Mouse (Mus musculus) embryonic facial prominence, embryonic 11.5 days (tissue): ENCODE results near the gene Zfp786. TPM values are rescaled to one million over a fixed set of nuclear protein-coding genes. Genes with fewer than 3 reads are reported as not detected.
"Not testable (repeated sequence)": the region's sequence is repeated elsewhere in the genome, so short reads cannot be mapped to it uniquely, and the experiment has no call there.

Experiments used
- ATAC-seq: fragments of 200-750 bp; cut with Nextera tagmentation; replicated peaks from 2 replicates; pipeline ENCODE4 v1.8.0; 2017; ENCODE audit warnings: low read depth; ENCODE audit not compliant: insufficient number of reproducible peaks, low FRiP score, low TSS enrichment
- DNase-seq: peaks from one replicate; pipeline ENCODE4 v3.0.0-alpha.2; 2015; ENCODE audit warnings: low spot score
- H3K27ac ChIP-seq: fragments of 300-500 bp; sonication (generic); replicated peaks from 2 replicates; pipeline ENCODE4 v1.5.1; 2014; ENCODE audit warnings: mild to moderate bottlenecking, low read depth, low read length, control low read depth
- H3K27me3 ChIP-seq: fragments of 300-500 bp; sonication (generic); 2 replicates; pipeline ENCODE4 v1.6.1; 2014; ENCODE audit warnings: mild to moderate bottlenecking, low read length, moderate library complexity, mixed read lengths; ENCODE audit not compliant: control insufficient read depth, insufficient read depth
- H3K36me3 ChIP-seq: fragments of 300-500 bp; sonication (generic); replicated peaks from 2 replicates; pipeline ENCODE4 v1.6.1; 2014; ENCODE audit warnings: low read depth, mild to moderate bottlenecking, low read length, moderate library complexity, mixed read lengths; ENCODE audit not compliant: control insufficient read depth, insufficient read depth
- H3K4me1 ChIP-seq: fragments of 300-500 bp; sonication (generic); 2 replicates; pipeline ENCODE4 v1.6.1; 2014; ENCODE audit warnings: low read length, mixed read lengths; ENCODE audit not compliant: control insufficient read depth, insufficient read depth
- H3K4me2 ChIP-seq: fragments of 300-500 bp; sonication (generic); 2 replicates; pipeline ENCODE4 v1.6.1; 2014; ENCODE audit warnings: low read depth, mild to moderate bottlenecking, control low read depth, low read length, moderate library complexity
- H3K4me3 ChIP-seq: fragments of 300-500 bp; sonication (generic); 2 replicates; pipeline ENCODE4 v1.5.1; 2014; ENCODE audit warnings: low read depth, low read length, control low read depth
- H3K9ac ChIP-seq: fragments of 300-500 bp; sonication (generic); replicated peaks from 2 replicates; pipeline ENCODE4 v1.6.1; 2014; ENCODE audit warnings: mild to moderate bottlenecking, control low read depth, low read length
- H3K9me3 ChIP-seq: fragments of 300-500 bp; sonication (generic); replicated peaks from 2 replicates; pipeline ENCODE4 v1.6.1; 2016; ENCODE audit warnings: mild to moderate bottlenecking, low read length, inconsistent platforms, mixed read lengths; ENCODE audit not compliant: control insufficient read depth
- WGBS: fragments of 180-500 bp; shearing (Covaris S2); extraction: QIAGEN DNeasy Blood & Tissue Kit; methylation state at CpG from one replicate; pipeline ENCODE4 v1.1.7; 2014; 5-methylcytosine and 5-hydroxymethylcytosine counted together
- polyA plus RNA-seq: library from polyadenylated mRNA; unstranded; fragments of >200 nt; fragmentation: Nextera tagmentation; extraction: Ambion mirVana; gene quantifications from 2 replicates; pipeline ENCODE4 v1.2.1, GENCODE M21; 2014

The Zfp786 gene
- polyA plus RNA-seq, 1 experiment from 2014 or later, result 5.9 TPM

GRCm38 (mm10) chr6:47872266-47872665, 41.6 kb upstream of the Zfp786 start:
- no peak overlapping the region for H3K4me3 ChIP-seq
- no peaks in the 10 kb centered on the region for H3K4me1 ChIP-seq
- 0 out of 2 replicates have a peak, but pooled peaks cover 3% of the 10 kb centered on the region for H3K36me3 ChIP-seq
- H3K9me3 ChIP-seq, result no peaks in the 10 kb centered on the region
- ATAC-seq, result no peak
- no peaks in the 10 kb centered on the region for H3K27me3 ChIP-seq
- 86% methylated on average over 5 of the region's 5 CpGs for WGBS
- no peak overlapping the region for H3K27ac ChIP-seq
- no peak for DNase-seq
- H3K4me2 ChIP-seq, result no peak overlapping the region
- no peak overlapping the region for H3K9ac ChIP-seq

DNA sequence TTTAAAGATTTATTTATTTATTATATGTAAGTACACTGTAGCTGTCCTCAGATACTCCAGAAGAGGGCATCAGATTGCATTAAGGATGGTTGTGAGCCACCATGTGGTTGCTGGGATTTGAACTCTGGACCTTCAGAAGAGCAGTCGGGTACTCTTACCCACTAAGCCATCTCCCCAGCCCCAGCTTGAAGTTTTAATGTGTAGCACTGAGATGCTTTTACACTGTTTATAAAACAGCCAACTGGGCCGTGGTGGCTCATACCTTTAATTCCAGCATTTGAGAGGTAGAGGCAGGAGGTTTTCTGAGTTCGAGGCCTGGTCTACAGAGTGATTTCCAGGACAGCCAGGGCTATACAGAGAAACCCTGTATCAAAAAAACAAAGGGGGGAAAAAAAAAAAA, 27.1 kb upstream of the Zfp786 start:
- not testable (repeated sequence) for H3K4me1 ChIP-seq, H3K36me3 ChIP-seq, H3K4me2 ChIP-seq, H3K27ac ChIP-seq, H3K4me3 ChIP-seq, DNase-seq, H3K9me3 ChIP-seq, H3K9ac ChIP-seq, ATAC-seq, H3K27me3 ChIP-seq
- 93% methylated on average over 3 of the region's 3 CpGs for WGBS

DNA sequence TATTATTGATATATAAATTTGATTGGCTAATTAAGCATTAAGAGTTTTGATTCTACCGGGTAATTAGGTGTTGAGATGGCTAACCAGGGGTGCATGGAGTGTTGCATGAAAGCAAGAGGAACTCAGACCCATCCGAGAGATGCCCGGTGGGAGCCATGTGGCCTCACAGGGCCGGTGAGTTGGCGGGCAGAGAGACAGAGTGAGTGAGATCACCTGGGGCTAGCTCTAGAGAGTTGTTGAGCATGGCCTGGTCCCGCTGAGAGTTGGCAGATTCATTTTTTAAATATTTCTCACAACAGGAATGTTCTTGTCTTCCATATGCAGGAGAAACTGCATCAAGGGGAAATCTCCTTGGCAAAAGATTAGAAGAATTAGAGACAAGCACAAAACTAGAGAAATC, 26.6 kb upstream of the Zfp786 start:
- 88% methylated on average over 6 of the region's 6 CpGs for WGBS
- no peak overlapping the region for H3K9ac ChIP-seq
- no peaks in the 10 kb centered on the region for H3K9me3 ChIP-seq
- no peak overlapping the region for H3K27ac ChIP-seq
- ATAC-seq (no peak), DNase-seq (no peak)
- H3K4me3 ChIP-seq, result no peak overlapping the region
- H3K27me3 ChIP-seq, result no peaks in the 10 kb centered on the region
- no peaks in the 10 kb centered on the region for H3K36me3 ChIP-seq
- no peaks in the 10 kb centered on the region for H3K4me1 ChIP-seq
- H3K4me2 ChIP-seq, result no peak overlapping the region

DNA sequence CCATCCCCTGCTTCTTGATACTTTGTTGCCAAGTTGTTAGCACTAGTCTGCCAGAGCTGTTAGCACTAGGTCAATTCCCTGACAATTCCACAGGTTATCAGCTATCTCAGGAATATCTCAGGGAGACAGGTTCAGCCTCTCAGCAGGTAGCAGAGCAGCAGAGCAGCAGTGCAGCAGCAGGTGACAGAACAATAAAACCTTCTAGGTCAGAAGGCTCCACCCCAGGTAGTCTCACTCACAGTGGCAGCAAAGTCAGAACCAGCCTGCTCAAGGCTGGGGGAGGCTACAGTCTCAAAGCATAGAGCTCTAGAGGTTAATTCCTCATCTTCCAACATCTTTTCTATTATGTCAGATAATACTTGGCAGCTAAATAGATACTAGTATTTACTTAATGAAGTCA, 15.1 kb upstream of the Zfp786 start:
- Histone ChIP-seq H3K27me3 (no peaks in the 10 kb centered on the region), H3K36me3 (no peaks in the 10 kb centered on the region), H3K9ac (no peak overlapping the region), H3K9me3 (no peaks in the 10 kb centered on the region), H3K27ac (no peak overlapping the region), H3K4me1 (no peaks in the 10 kb centered on the region), H3K4me2 (no peak overlapping the region), H3K4me3 (no peak overlapping the region)
- ATAC-seq (no peak), DNase-seq (no peak)

- Histone ChIP-seq H3K27ac (no peak overlapping the region), H3K36me3 (no peaks in the 10 kb centered on the region), H3K9me3 (no peaks in the 10 kb centered on the region), H3K27me3 (no peaks in the 10 kb centered on the region), H3K4me2 (no peak overlapping the region), H3K9ac (no peak overlapping the region), H3K4me3 (no peak overlapping the region), H3K4me1 (no peaks in the 10 kb centered on the region)
- DNase-seq (no peak), ATAC-seq (no peak)
- 90% methylated on average over 1 of the region's 1 CpGs for WGBS
Observed at GRCm38 (mm10) chr6:47842337-47842736, 11.7 kb upstream of the Zfp786 start.

DNA sequence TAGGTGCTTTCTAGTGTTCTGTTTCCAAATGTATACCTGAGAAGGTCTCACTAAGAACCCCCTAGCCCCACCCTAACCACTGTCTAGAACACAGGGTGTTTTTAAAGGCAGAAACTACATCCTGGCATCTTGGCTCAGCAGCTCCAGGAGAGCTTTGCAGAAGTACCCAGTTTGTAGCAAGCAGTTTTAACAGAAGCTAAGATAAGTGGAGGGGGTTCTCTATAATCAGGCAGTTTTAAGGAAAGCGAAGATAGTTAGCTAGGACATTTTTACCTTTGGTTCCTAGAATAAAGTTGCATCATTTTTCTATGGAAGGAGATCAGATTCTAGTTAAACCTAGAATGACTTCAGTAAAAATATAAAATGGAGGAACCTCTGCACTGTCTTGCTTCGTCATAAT, 11.2 kb upstream of the Zfp786 start:
- Histone ChIP-seq H3K4me3 (no peak overlapping the region), H3K36me3 (no peaks in the 10 kb centered on the region), H3K27ac (no peak overlapping the region), H3K27me3 (no peaks in the 10 kb centered on the region), H3K4me2 (no peak overlapping the region), H3K9me3 (no peaks in the 10 kb centered on the region), H3K9ac (no peak overlapping the region), H3K4me1 (no peaks in the 10 kb centered on the region)
- DNase-seq (no peak), ATAC-seq (no peak)
- 99% methylated on average over 2 of the region's 2 CpGs for WGBS

DNA sequence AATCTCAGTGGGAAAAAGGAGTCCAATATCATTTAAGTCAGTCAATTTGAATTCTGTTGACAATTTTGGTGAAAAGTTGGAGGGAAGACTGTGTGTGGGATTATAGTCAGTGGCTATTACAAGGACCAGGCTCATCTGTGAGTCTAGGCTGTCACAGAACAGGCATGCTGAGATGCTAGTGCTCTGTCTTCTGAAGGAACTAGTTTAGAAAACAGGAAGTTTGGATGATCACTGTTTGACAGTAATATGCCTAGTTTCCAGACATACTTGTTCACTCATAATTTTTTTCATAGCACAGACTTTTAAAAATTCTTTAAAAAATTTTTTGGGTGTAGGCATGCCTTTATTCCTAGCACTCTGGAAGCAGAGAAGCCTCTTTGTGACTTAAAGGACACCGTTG, 10.4 kb upstream of the Zfp786 start:
- Histone ChIP-seq H3K4me2 (no peak overlapping the region), H3K9me3 (no peaks in the 10 kb centered on the region), H3K27me3 (no peaks in the 10 kb centered on the region), H3K4me3 (no peak overlapping the region), H3K36me3 (no peaks in the 10 kb centered on the region), H3K9ac (no peak overlapping the region), H3K27ac (no peak overlapping the region), H3K4me1 (no peaks in the 10 kb centered on the region)
- ATAC-seq, result no peak
- WGBS, result 86% methylated on average over 1 of the region's 1 CpGs
- DNase-seq, result no peak

GRCm38 (mm10) chr6:47837630-47838029, 7.0 kb upstream of the Zfp786 start:
- no peaks in the 10 kb centered on the region for H3K36me3 ChIP-seq
- DNase-seq, result no peak
- no peaks in the 10 kb centered on the region for H3K4me1 ChIP-seq
- H3K9me3 ChIP-seq, result no peaks in the 10 kb centered on the region
- no peak overlapping the region for H3K4me3 ChIP-seq
- 76% methylated on average over 2 of the region's 2 CpGs for WGBS
- ATAC-seq, result no peak
- H3K9ac ChIP-seq, result no peak overlapping the region
- no peak overlapping the region for H3K27ac ChIP-seq
- no peaks in the 10 kb centered on the region for H3K27me3 ChIP-seq
- no peak overlapping the region for H3K4me2 ChIP-seq
